Mouse (Mus musculus) Patski (cell line): ENCODE measurements at regions not wholly inside any gene's neighbourhood (a gene's known extent, or its start where the extent isn't known, plus 50 kb on each side); places are given as distances from the start of the nearest gene placed in this dataset.

ENCODE experiments used
- ATAC-seq: fragments of 100-300 bp; one replicate; pipeline ENCODE4 v1.8.0; 2021
- CTCF ChIA-PET: fragments of 350-600 bp; sonication (Branson Sonifier 250); formaldehyde crosslinking; loops from one replicate; lab custom pipeline; 2022; ENCODE audit warnings: inconsistent platforms; lab: Charles Lee
- POLR2A ChIA-PET: fragments of 350-600 bp; sonication (Branson Sonifier 250); formaldehyde crosslinking; loops from one replicate; lab custom pipeline; 2022; ENCODE audit warnings: antibody characterized with exemption, inconsistent platforms; lab: Charles Lee
- DNase-seq: peaks from one replicate; pipeline ENCODE4 v3.0.0-alpha.2; 2011; ENCODE audit warnings: low read depth, low spot score
- H3K27me3 ChIP-seq: fragments of 371-371 bp; one replicate; pipeline ENCODE4 v1.5.1; 2021
- CTCF ChIP-seq: fragments of 100-300 bp; IDR thresholded peaks from one replicate; pipeline ENCODE4 v1.5.1; 2021
- in situ Hi-C: fragments of 300-500 bp; cut with MboI; formaldehyde crosslinking; loops from 3 replicates; pipeline ENCODE4 v1.11.1; 2018; ENCODE audit warnings: low pct_unique_long_range_greater_than_20kb, mixed read lengths

DNA sequence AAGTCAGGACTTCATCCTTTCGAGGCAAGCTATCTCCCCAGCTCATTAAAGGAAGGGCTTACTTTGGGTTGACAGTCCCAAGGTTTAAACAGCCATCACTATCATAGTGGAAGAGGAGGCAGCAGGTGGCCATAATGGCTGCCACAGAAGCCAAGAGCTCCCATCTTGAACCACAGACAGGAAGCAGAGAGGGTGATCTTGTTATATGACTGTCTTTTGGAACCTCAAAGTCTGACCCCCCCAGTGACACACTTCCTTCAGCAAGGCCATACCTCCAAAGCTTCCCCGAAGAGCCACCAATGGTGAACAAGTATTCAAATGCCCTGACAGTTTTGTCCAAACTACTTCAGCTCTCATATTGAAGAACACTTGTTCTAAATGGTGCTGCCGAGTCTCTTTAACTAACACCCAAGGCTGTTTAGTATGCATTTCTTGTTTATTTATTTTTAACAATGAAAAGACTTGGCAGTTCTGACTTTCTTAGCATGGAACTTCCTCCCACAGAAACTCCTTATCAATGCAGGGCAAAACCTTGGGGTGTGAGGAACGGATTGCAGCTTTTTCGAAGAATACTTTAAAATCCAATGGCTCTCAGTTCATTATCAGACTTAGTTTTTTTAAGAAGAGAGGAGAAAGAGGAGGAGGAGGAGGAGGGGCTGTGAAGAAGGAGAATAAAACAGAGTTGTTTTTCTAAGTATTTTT, 79.8 kb upstream of the Tnik start:
- no peaks in the 10 kb centered on the region for H3K27me3 ChIP-seq
- no peak for ATAC-seq
- ChIA-PET POLR2A (no interaction called here), CTCF (interaction anchor here (1.1 to 2.2 kb wide), 3 partner anchors 11 to 17 kb away, joined by 3 to 9 read pairs (median 5); no protein-coding TSS in a partner anchor)
- TF ChIP-seq CTCF, result no peak
- in situ Hi-C loops, result no loop called here
- no peak for DNase-seq

DNA sequence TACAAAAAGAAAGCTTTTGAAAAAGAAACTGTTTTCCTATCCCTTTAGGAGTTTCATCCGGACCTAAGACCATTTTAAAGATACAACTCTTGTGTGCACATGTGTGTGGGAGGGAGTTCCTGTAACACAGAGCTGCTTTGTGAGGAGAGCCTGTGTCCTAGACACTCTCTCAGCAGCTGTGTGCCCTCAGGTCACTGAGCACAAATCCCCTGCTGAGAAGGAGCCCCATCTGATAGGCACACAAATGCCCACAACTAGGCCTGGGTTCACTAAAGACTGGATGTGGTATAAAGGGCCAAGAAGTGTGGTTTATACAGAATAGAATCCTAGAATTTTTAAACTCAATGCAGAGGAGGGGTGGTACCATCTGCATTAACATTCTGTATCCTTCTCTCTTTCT, 77.5 kb upstream of the Tnik start:
- POLR2A ChIA-PET, result interaction anchor here (0.6 to 1.3 kb wide), 3 partner anchors 15 to 481 kb away, joined by 3 to 6 read pairs (median 4); no protein-coding TSS in a partner anchor
- H3K27me3 ChIP-seq, result no peaks in the 10 kb centered on the region
- no peak for ATAC-seq
- no peak for TF ChIP-seq CTCF
- no peak for DNase-seq
- in situ Hi-C loops, result no loop called here
- CTCF ChIA-PET, result interaction anchor here (1.5 kb wide), 1 partner anchor 17 kb away, joined by 4 read pairs; no protein-coding TSS in a partner anchor

DNA sequence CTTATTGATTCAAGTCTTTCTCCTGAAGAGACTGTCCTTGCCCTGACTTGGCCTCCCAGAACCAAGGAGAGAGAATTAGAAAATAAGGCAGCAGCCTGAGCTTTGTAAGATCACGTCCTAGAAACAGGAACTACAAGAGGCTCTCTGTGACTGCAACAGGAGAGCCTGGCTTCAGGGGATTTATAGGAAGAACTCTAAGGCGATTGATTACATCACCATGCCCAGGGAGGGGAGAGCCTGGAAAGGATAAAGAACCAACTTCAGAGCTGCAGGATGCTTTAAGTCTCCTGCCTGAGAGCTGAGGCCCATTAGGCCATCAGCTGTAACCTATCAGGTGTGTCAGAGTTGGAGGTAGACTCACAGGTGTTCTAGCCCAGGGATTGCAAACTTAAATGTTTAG, 77.1 kb upstream of the Tnik start:
- DNase-seq, result no peak
- in situ Hi-C loops, result no loop called here
- H3K27me3 ChIP-seq, result no peaks in the 10 kb centered on the region
- ChIA-PET CTCF (no interaction called here), POLR2A (interaction anchor here (0.6 to 1.3 kb wide), 4 partner anchors 15 to 481 kb away, joined by 3 to 6 read pairs (median 4); no protein-coding TSS in a partner anchor)
- no peak for ATAC-seq
- TF ChIP-seq CTCF, result no peak

DNA sequence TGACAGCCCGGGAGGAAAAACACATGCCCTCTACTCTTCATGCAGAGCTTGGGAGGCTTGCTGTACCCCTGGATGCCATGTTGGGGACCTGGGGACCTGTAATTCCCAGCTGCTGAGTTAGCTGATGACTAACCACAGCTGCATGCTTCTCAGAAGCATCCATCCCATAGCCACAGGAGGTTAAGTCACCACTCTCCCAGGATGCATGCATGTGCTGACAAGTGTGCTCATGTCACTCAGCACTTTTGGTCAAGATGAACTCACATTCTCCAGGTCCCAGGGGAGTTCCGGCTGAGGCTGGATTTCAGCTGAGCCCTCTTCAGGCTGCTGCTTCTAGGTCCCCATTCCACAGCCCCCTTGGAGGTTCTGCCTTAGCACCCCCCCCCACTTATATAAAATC, 73.6 kb upstream of the Tnik start:
- CTCF ChIA-PET, result interaction anchor here (1.2 kb wide), 1 partner anchor 24 kb away, joined by 3 read pairs; no protein-coding TSS in a partner anchor
- in situ Hi-C loops, result no loop called here
- POLR2A ChIA-PET, result no interaction called here
- ATAC-seq, result no peak
- H3K27me3 ChIP-seq, result no peaks in the 10 kb centered on the region
- DNase-seq, result no peak
- no peak for TF ChIP-seq CTCF

DNA sequence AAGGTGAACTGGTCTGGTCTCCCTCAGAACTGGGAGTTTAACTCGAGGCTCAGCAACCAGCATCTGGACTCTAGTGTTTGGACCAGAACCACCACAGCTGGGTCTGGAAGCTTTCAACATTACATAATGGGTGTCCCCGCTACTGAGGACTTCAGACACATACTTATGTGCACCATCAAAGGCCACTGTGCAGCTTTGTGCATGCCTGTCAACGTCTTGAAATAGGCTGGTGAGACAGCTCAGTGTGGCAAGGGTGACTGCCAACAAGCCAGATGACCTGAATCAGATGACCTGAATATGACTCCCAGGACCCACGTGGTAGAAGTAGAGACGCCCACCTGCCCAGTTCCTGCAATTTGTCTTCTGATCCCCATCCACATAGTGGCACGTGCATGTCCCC, 72.8 kb upstream of the Tnik start:
- ChIA-PET CTCF (interaction anchor here (1.0 to 2.3 kb wide), 2 partner anchors 16 to 27 kb away, joined by 4 to 6 read pairs; no protein-coding TSS in a partner anchor), POLR2A (no interaction called here)
- H3K27me3 ChIP-seq, result no peaks in the 10 kb centered on the region
- no peak for DNase-seq
- ATAC-seq, result no peak
- in situ Hi-C loops, result no loop called here
- no peak for TF ChIP-seq CTCF

DNA sequence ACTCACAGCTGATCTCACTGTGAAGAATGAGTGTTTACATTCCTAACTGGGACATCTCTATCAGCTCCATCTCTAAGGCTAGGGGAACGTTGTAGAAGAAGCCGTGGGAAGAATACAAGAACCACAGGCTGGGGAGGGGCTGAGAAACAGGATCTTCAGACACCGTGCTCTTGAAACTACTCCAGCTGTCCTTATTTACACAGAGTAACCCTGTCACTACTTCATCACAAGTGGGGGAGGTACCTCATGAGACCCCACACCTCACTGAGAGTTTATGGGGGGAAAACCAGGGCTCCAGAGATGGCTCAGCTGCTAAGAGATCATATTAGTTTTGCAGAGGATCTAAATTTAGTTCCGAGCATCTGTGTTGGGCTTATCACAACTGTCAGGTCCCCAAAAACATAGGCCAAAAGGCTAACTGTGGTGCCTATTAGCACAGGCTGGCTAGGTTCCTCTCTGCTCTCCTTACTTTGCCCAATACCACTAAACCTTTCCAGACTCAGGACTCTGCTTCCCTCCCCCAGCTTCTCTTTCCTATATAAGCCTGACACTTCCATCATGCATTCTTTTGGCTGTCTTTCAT, 68.5 kb upstream of the Tnik start:
- CTCF ChIA-PET, result interaction anchor here (1.2 to 1.6 kb wide), 3 partner anchors 12 to 41 kb away, joined by 3 to 5 read pairs (median 3); no protein-coding TSS in a partner anchor
- no peak for DNase-seq
- no peak for TF ChIP-seq CTCF
- no peaks in the 10 kb centered on the region for H3K27me3 ChIP-seq
- no peak for ATAC-seq
- POLR2A ChIA-PET, result interaction anchor here (1.0 kb wide), 1 partner anchor 24 kb away, joined by 3 read pairs; no protein-coding TSS in a partner anchor
- in situ Hi-C loops, result no loop called here

DNA sequence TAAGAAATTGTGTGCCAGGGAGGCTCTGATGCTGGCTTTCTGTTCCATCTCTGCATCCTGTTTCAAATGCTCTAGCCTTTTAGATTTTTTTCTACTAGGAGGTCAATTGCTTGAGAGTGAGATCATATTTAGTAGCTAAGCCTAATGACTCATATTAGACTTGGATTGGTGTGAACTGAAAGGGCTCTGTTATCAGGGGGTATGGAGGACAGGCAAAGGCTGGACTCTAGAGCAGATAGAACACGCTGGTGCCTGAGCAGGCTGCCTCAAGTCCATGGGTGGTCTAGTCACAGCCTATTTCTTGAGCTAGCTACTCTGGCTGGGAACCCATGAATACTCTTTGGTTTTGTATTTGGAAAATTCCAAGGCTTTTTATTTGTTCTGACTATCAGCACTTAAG, 66.2 kb upstream of the Tnik start:
- peak; percentile 25 for DNase-seq
- ATAC-seq, result peak; percentile 80
- peaks cover under 1% of the 10 kb centered on the region for H3K27me3 ChIP-seq
- POLR2A ChIA-PET, result interaction anchor here (0.6 kb wide), 1 partner anchor 65 kb away, joined by 5 read pairs; no protein-coding TSS in a partner anchor
- in situ Hi-C loops, result no loop called here
- CTCF ChIA-PET, result interaction anchor here (1.1 to 1.6 kb wide), 2 partner anchors 26 to 34 kb away, joined by 3 to 5 read pairs; no protein-coding TSS in a partner anchor
- no peak for TF ChIP-seq CTCF

DNA sequence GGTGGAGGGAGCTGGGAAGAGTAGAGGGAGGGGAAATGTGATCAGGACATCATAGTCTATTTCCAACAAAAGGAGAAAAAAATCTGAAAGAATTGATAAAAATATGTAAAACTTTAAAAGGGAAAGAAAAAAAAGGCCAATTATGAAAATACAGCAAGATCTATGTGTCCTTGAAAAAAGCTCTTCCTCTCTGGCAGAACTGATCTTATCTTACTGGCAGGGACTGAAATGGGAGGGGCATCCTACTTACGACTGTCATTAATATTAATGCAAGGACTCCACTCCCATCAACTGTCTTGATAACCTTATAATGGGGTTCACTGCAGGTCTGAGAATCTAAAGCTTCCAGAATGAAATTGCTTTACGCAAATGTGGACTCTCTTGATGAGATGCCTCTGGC, 53.7 kb upstream of the Tnik start:
- no peak for ATAC-seq
- no peak for DNase-seq
- H3K27me3 ChIP-seq, result no peaks in the 10 kb centered on the region
- TF ChIP-seq CTCF, result no peak
- in situ Hi-C loops, result no loop called here
- ChIA-PET CTCF (no interaction called here), POLR2A (interaction anchor here (0.6 kb wide), 1 partner anchor 190 kb away, joined by 4 read pairs; no protein-coding TSS in a partner anchor)

DNA sequence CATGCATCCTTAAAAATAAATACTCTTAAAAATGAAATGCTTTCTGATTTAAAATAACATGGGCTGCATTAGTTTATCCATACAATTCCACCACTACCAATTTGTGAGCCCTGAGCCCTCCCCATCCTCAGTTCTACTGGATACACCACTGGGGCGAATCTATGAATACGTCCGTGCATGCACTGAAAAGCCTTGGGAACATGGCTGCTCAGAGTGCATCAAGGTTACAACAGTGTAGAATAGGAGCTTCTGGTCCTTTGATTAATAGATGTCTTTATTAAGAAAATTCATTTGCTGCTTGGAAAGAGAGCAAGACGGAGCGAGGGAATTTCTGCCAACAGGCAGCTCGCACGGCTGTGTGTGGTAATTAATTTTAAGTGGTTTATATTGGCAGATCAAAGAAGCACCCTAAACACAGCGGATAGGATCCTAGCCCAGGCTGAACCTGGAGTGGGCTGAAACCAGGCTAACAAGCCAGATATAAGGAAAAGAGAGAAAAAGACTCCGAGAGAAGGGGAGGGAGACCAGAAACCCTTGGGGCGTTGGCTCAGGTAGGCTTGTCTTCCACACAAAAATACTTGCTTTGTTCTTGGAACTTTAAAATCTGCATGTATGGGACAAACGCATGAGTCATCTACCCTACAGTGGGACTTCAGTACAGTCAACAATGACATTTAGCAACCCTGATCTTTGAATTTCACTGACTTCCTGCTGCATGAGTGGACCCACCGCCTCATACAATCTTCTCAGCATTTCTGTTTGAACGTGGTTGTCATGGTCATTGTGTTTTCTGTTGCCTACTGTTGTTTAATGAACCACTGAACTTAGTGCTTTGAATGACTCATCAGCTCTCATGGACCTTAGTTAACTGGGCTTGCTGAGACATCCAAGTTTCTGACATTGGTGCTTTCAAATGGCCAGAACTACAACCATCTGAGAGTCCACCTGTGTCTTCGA, 51.9 kb upstream of the Tnik start:
- ATAC-seq (peak; percentile 62), DNase-seq (no peak)
- in situ Hi-C loops, result no loop called here
- ChIA-PET POLR2A (no interaction called here), CTCF (no interaction called here)
- no peak for TF ChIP-seq CTCF
- no peaks in the 10 kb centered on the region for H3K27me3 ChIP-seq
